Mouse (Mus musculus): ENCODE results near the gene Ttbk1.

The Ttbk1 gene

GRCm38 (mm10) chr17:46477286-46477685, 10.2 kb downstream of the Ttbk1 start:
- no peak for DNase-seq (ENCODE audit: low spot score in 2 of 2)

GRCm38 (mm10) chr17:46476601-46477000, 10.9 kb downstream of the Ttbk1 start:
- no peak for DNase-seq (ENCODE audit: low spot score in 2 of 2)

- no peak for DNase-seq (ENCODE audit: low spot score in 2 of 2)
These were observed 19.6 kb downstream of the Ttbk1 start for GRCm38 (mm10) chr17:46467830-46468229.

- no peak for DNase-seq (ENCODE audit: low spot score in 2 of 2)
These were observed 25.2 kb downstream of the Ttbk1 start for GRCm38 (mm10) chr17:46462226-46462625.

GRCm38 (mm10) chr17:46461347-46461746, 26.1 kb downstream of the Ttbk1 start:
- no peak for DNase-seq (ENCODE audit: low spot score in 2 of 2)

- no peak for DNase-seq (ENCODE audit: low spot score in 2 of 2)
These were observed 26.8 kb downstream of the Ttbk1 start for GRCm38 (mm10) chr17:46460673-46461072.

- no peak for DNase-seq (ENCODE audit: low spot score in 2 of 2)
These were observed 29.0 kb downstream of the Ttbk1 start for GRCm38 (mm10) chr17:46458439-46458838.

- DNase-seq (ENCODE audit: low spot score in 2 of 2): no peak
These were observed 29.7 kb downstream of the Ttbk1 start for GRCm38 (mm10) chr17:46457791-46458190.

GRCm38 (mm10) chr17:46455110-46455691, 32.3 kb downstream of the Ttbk1 start:
- DNase-seq (ENCODE audit: low spot score in 2 of 2): no peak

- no peak for DNase-seq (ENCODE audit: low spot score in 2 of 2)
These were observed 32.9 kb downstream of the Ttbk1 start for GRCm38 (mm10) chr17:46454539-46454938.

GRCm38 (mm10) chr17:46453970-46454411, 33.5 kb downstream of the Ttbk1 start:
- no peak for DNase-seq (ENCODE audit: low spot score in 2 of 2)

GRCm38 (mm10) chr17:46453302-46453948, 34.0 kb downstream of the Ttbk1 start:
- DNase-seq (ENCODE audit: low spot score in 2 of 2): no peak

GRCm38 (mm10) chr17:46452683-46453082, 34.8 kb downstream of the Ttbk1 start:
- DNase-seq (ENCODE audit: low spot score in 2 of 2): no peak

- no peak for DNase-seq (ENCODE audit: low spot score in 2 of 2)
These were observed 41.2 kb downstream of the Ttbk1 start for GRCm38 (mm10) chr17:46446264-46446663.

- no peak for DNase-seq (ENCODE audit: low spot score in 2 of 2)
These were observed 42.5 kb downstream of the Ttbk1 start for GRCm38 (mm10) chr17:46444839-46445579.

GRCm38 (mm10) chr17:46439176-46439575, 48.3 kb downstream of the Ttbk1 start:
- DNase-seq (ENCODE audit: low spot score in 2 of 2): no peak

GRCm38 (mm10) chr17:46438298-46438873, 49.1 kb downstream of the Ttbk1 start, which contains the start of gene Slc22a7:
Slc22a7 (minus strand) TSS chr17:46438457.
- DNase-seq (ENCODE audit: low spot score in 2 of 2): no peak

GRCm38 (mm10) chr17:46436672-46437366, 50.7 kb downstream of the Ttbk1 start:
- DNase-seq (ENCODE audit: low spot score in 2 of 2): no peak

- DNase-seq (ENCODE audit: low spot score in 2 of 2): no peak
These were observed 53.8 kb downstream of the Ttbk1 start for GRCm38 (mm10) chr17:46433627-46434026.

- no peak for DNase-seq (ENCODE audit: low spot score in 2 of 2)
These were observed 58.6 kb downstream of the Ttbk1 start, which contains the start of gene Crip3 for GRCm38 (mm10) chr17:46428761-46429414. Crip3 (plus strand) TSS chr17:46428926.

GRCm38 (mm10) chr17:46426496-46426895, 61.0 kb downstream of the Ttbk1 start:
- DNase-seq (ENCODE audit: low spot score in 2 of 2): no peak

All from frontal cortex, postnatal 25 days (tissue).